Mouse (Mus musculus): ENCODE results near the gene Acadm. TPM values are rescaled to one million over a fixed set of nuclear protein-coding genes. Genes with fewer than 3 reads are reported as not detected.

The Acadm gene
- polyA plus RNA-seq, 1 experiment from 2014 or later, result 63.7 TPM

GRCm38 (mm10) chr3:153937116-153937810 is 7.2 kb downstream of the Acadm start:
- no peak for ATAC-seq (ENCODE audit: low FRiP score)
- Histone ChIP-seq H3K36me3 (peaks cover 51% of the 10 kb centered on the region), H3K4me2 (no peak overlapping the region), H3K27ac (no peak overlapping the region), H3K4me1 (replicated peaks) (no peaks in the 10 kb centered on the region), H3K9ac (no peak overlapping the region), H3K27me3 (no peaks in the 10 kb centered on the region), H3K4me3 (no peak overlapping the region), H3K9me3 (no peaks in the 10 kb centered on the region)
- WGBS, result 94% methylated on average over 17 of the region's 17 CpGs

- no peaks in the 10 kb centered on the region for H3K9me3 ChIP-seq
- no peak overlapping the region for H3K4me2 ChIP-seq
- H3K36me3 ChIP-seq, result peaks cover 58% of the 10 kb centered on the region
- H3K4me1 ChIP-seq (replicated peaks), result no peaks in the 10 kb centered on the region
- no peak overlapping the region for H3K27ac ChIP-seq
- H3K27me3 ChIP-seq, result no peaks in the 10 kb centered on the region
- 93% methylated on average over 9 of the region's 9 CpGs for WGBS
- ATAC-seq (ENCODE audit: low FRiP score), result no peak
- no peak overlapping the region for H3K4me3 ChIP-seq
- no peak overlapping the region for H3K9ac ChIP-seq
Observed at GRCm38 (mm10) chr3:153935878-153936277, 8.6 kb downstream of the Acadm start.

GRCm38 (mm10) chr3:153932461-153932860 is 12.0 kb downstream of the Acadm start:
- Histone ChIP-seq H3K27me3 (no peaks in the 10 kb centered on the region), H3K4me2 (no peak overlapping the region), H3K36me3 (peaks cover 71% of the 10 kb centered on the region), H3K4me1 (replicated peaks) (no peaks in the 10 kb centered on the region), H3K27ac (no peak overlapping the region), H3K4me3 (no peak overlapping the region), H3K9ac (no peak overlapping the region), H3K9me3 (no peaks in the 10 kb centered on the region)
- ATAC-seq (ENCODE audit: low FRiP score), result no peak
- WGBS, result 97% methylated on average over 5 of the region's 5 CpGs

- Histone ChIP-seq H3K36me3 (peaks cover 58% of the 10 kb centered on the region), H3K4me3 (no peak overlapping the region), H3K9ac (no peak overlapping the region), H3K27me3 (no peaks in the 10 kb centered on the region), H3K4me1 (replicated peaks) (no peaks in the 10 kb centered on the region), H3K27ac (no peak overlapping the region), H3K4me2 (no peak overlapping the region), H3K9me3 (no peaks in the 10 kb centered on the region)
- 95% methylated on average over 11 of the region's 11 CpGs for WGBS
- no peak for ATAC-seq (ENCODE audit: low FRiP score)
Observed at GRCm38 (mm10) chr3:153929526-153929925, 14.9 kb downstream of the Acadm start.

- Histone ChIP-seq H3K9me3 (no peaks in the 10 kb centered on the region), H3K36me3 (peaks cover 50% of the 10 kb centered on the region), H3K4me1 (replicated peaks) (no peaks in the 10 kb centered on the region), H3K27me3 (no peaks in the 10 kb centered on the region), H3K4me2 (no peak overlapping the region), H3K9ac (no peak overlapping the region), H3K27ac (no peak overlapping the region), H3K4me3 (no peak overlapping the region)
- WGBS, result 89% methylated on average over 7 of the region's 7 CpGs
- ATAC-seq (ENCODE audit: low FRiP score), result no peak
Observed at GRCm38 (mm10) chr3:153926333-153926732, 18.1 kb downstream of the Acadm start.

GRCm38 (mm10) chr3:153921147-153921910 is 23.1 kb downstream of the Acadm start:
- H3K4me2 ChIP-seq, result no peak overlapping the region
- no peak overlapping the region for H3K9ac ChIP-seq
- no peak overlapping the region for H3K4me3 ChIP-seq
- ATAC-seq (ENCODE audit: low FRiP score), result no peak
- peaks cover 31% of the 10 kb centered on the region for H3K36me3 ChIP-seq
- H3K27me3 ChIP-seq, result no peaks in the 10 kb centered on the region
- no peaks in the 10 kb centered on the region for H3K9me3 ChIP-seq
- 95% methylated on average over 10 of the region's 10 CpGs for WGBS
- no peak overlapping the region for H3K27ac ChIP-seq
- H3K4me1 ChIP-seq (replicated peaks), result no peaks in the 10 kb centered on the region

GRCm38 (mm10) chr3:153917200-153917599 is 27.2 kb downstream of the Acadm start:
- H3K27ac ChIP-seq, result no peak overlapping the region
- no peak overlapping the region for H3K4me3 ChIP-seq
- peaks cover 7% of the 10 kb centered on the region for H3K4me1 ChIP-seq (replicated peaks)
- H3K36me3 ChIP-seq, result peaks cover 10% of the 10 kb centered on the region
- 0% methylated on average over 1 of the region's 1 CpGs for WGBS
- no peaks in the 10 kb centered on the region for H3K9me3 ChIP-seq
- no peak overlapping the region for H3K4me2 ChIP-seq
- H3K9ac ChIP-seq, result no peak overlapping the region
- H3K27me3 ChIP-seq, result no peaks in the 10 kb centered on the region
- ATAC-seq (ENCODE audit: low FRiP score), result no peak

- Histone ChIP-seq H3K4me1 (replicated peaks) (peaks cover 41% of the 10 kb centered on the region), H3K27me3 (no peaks in the 10 kb centered on the region), H3K9me3 (no peaks in the 10 kb centered on the region), H3K4me2 (peak overlapping the region; percentile 57), H3K36me3 (peaks cover 22% of the 10 kb centered on the region), H3K27ac (peak overlapping the region; percentile 96), H3K9ac (peak overlapping the region; percentile 94), H3K4me3 (peak overlapping the region; percentile 90)
- no peak for ATAC-seq (ENCODE audit: low FRiP score)
- 50% methylated on average over 6 of the region's 6 CpGs for WGBS
Observed at GRCm38 (mm10) chr3:153913510-153914243, 30.8 kb downstream of the Acadm start.

GRCm38 (mm10) chr3:153912546-153913509 is 31.6 kb downstream of the Acadm start, which contains the start of gene Rabggtb:
TSS of gene Rabggtb (minus strand) at chr3:153913009.
- WGBS, result 1% methylated on average over 65 of the region's 65 CpGs
- peak; percentile 97 for ATAC-seq (ENCODE audit: low FRiP score)
- peak within 1 kb of the TSS; percentile 94 for H3K9ac ChIP-seq
- no peaks in the 10 kb centered on the region for H3K27me3 ChIP-seq
- peaks cover 31% of the 10 kb centered on the region for H3K36me3 ChIP-seq
- H3K4me2 ChIP-seq, result peak within 1 kb of the TSS; percentile 90
- H3K4me3 ChIP-seq, result peak within 1 kb of the TSS; percentile 90
- peak within 1 kb of the TSS; percentile 96 for H3K27ac ChIP-seq
- H3K9me3 ChIP-seq, result no peaks in the 10 kb centered on the region
- H3K4me1 ChIP-seq (replicated peaks), result peaks cover 50% of the 10 kb centered on the region

GRCm38 (mm10) chr3:153911882-153912440 is 32.5 kb downstream of the Acadm start:
- Histone ChIP-seq H3K4me2 (peak overlapping the region; percentile 90), H3K36me3 (peaks cover 38% of the 10 kb centered on the region), H3K27me3 (no peaks in the 10 kb centered on the region), H3K9ac (peak overlapping the region; percentile 94), H3K4me3 (peak overlapping the region; percentile 90), H3K27ac (peak overlapping the region; percentile 96), H3K4me1 (replicated peaks) (peaks cover 52% of the 10 kb centered on the region), H3K9me3 (no peaks in the 10 kb centered on the region)
- no peak for ATAC-seq (ENCODE audit: low FRiP score)
- WGBS, result 5% methylated on average over 12 of the region's 12 CpGs

GRCm38 (mm10) chr3:153911197-153911881 is 33.1 kb downstream of the Acadm start:
- no peak overlapping the region for H3K27ac ChIP-seq
- no peak for ATAC-seq (ENCODE audit: low FRiP score)

More at GRCm38 (mm10) chr3:153911197-153911881, 33.1 kb downstream of the Acadm start:
- 43% methylated on average over 8 of the region's 8 CpGs for WGBS
- H3K4me3 ChIP-seq, result peak overlapping the region; percentile 90
- H3K4me1 ChIP-seq (replicated peaks), result peaks cover 52% of the 10 kb centered on the region
- no peaks in the 10 kb centered on the region for H3K9me3 ChIP-seq
- peaks cover 44% of the 10 kb centered on the region for H3K36me3 ChIP-seq
- no peaks in the 10 kb centered on the region for H3K27me3 ChIP-seq
- H3K9ac ChIP-seq, result peak overlapping the region; percentile 94
- H3K4me2 ChIP-seq, result peak overlapping the region; percentile 90

Measured in hindbrain, embryonic 13.5 days (tissue).